Mouse (Mus musculus) NIH3T3 (cell line): ENCODE results near the gene Ccdc184.
A peak's percentile ranks its signal among the peaks of the same experiment; 100 is the strongest.

Experiments
- DNase-seq: peaks from one replicate; pipeline ENCODE4 v3.0.0-alpha.2; 2012; ENCODE audit warnings: low read depth

Ccdc184 gene

DNA sequence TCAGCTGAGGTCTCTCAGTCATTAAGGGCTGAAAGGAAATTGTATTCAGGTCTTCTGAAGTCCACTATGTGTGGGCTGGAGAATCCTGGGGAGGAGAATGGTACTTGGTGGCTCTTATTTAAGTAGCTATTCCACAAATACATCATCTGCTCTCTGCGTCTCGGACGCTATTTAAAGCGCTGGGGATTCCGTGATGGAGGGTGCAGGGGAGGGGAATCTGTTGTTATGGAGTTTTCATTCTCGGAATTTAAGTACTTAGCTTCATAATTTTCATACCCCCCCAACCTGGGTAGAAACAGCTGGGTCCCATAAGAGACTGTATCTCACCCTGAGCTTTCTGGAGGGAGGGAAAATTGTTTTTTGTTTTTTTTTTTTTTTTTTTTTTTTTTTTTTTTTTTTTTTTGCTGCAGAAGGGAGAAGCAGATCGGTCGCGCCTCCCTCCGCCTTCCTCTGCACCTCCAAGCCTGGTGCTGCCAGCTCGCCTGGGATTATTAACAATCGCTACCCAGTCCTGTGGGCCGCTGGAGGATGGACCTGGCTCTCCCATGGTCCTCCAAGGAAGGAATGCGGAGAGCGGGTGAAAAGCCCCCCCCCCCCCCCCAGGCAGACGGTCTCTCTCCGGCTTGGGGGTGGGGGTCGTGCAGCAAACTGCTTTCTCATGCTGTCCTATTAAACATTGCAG is at the start of gene Ccdc184:
Gene Ccdc184 (plus strand): TSS at position 196 of the 682 bp plus-strand sequence.
- DNase-seq = no peak

DNA sequence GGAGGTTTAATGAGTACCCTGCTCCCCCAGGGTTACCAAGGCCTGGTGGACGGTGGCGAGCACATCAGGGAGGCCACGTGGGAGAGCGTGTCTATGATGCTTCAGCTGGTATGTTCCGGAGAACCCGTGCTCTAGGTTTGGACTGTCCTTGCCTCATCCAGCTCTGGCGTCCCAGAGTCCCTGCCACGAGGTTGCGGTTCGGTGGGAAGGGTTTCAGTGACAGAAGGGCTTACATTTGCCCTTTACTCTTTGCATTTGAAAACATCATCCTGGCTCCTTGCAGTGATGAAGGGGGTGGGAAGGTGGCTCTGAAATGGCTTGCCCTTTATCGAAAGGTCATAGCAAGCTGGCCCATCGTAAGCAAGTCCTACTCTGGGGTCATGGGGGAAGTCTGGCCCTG is 47.6 kb upstream of the Ccdc184 start:
- no peak for DNase-seq

DNA sequence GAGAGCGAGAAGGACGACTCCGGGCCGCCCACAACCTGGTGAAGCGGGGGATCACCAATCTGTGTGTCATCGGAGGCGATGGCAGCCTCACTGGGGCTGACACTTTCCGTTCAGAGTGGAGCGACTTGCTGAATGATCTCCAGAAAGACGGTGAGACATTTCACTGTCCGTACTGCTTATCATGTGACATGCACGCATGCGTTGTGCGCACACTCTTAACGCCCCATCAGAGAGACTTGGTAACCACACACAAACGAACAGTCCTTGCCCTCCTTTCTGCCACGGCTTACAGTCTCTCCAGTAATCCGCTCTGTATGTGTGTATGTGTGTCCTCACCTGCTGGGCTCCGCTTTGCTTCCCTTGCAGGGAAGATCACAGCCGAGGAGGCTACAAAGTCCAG is 46.1 kb upstream of the Ccdc184 start:
- DNase-seq = no peak

DNA sequence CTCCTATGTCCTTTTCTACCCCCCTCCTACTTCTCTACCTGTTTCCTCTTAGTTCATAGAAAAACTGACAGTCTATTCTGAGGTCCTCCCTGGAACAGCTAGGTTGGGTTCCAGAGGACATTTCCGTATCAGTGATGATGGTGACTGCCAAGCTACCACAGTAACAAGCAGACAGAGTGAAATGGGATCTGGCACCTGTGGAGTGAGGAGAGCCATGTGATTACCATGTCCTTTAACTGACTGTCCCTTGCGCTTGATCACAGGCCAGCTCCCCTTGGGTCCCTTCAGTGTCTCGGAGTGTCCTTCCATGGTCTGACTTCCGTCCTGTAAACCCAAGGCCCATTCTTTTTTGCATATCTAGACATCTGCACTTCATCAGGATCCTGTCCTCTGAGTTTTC is 36.0 kb upstream of the Ccdc184 start:
- no peak for DNase-seq

DNA sequence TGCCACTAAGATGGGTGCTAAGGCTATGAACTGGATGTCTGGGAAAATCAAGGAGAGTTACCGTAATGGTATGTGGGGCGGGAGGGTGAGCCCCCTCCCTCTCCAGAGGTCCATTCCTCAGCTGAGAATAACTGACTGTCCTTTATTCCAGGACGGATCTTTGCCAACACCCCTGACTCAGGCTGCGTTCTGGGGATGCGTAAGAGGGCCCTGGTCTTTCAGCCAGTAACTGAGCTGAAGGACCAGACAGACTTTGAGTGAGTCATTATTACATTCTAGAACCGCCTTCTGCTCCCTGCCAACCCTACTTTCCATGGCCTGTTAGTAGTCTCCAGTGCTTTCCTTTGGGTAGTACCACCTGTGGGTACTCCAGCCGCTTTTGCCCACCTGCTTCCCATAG is 35.5 kb upstream of the Ccdc184 start:
- peak; percentile 83 for DNase-seq

DNA sequence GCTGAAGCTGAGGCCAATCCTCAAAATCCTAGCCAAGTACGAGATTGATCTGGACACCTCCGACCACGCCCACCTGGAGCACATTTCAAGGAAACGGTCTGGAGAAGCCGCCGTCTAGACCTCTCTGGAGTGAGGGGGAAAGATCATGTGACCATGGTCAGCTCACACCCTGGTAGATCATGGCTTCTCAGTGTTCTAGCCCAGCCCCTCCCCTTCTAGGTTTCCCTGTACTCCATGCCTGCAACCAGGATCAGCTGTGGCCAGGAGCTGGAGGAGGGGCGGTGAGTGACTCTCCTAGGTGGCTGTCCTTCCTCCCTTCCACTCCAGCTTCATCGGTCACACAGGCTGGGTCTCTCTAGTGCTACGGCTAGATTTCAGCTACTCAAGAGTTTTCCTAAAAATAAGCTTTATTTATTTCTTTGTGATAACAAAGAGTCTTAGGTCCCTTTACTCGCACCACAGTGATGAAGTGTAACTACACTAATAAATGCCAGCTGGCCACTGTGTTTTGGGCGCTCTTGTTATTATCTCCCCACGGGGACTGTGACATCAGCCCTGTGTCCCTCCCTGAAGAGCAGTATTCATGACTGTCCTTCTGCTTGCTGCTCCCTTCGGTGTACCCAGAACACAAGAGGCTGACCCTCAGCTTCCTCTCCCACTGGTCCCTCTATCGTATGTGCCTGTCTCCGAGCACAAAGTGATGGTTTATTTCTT is 34.9 kb upstream of the Ccdc184 start:
- peak; percentile 15 for DNase-seq

DNA sequence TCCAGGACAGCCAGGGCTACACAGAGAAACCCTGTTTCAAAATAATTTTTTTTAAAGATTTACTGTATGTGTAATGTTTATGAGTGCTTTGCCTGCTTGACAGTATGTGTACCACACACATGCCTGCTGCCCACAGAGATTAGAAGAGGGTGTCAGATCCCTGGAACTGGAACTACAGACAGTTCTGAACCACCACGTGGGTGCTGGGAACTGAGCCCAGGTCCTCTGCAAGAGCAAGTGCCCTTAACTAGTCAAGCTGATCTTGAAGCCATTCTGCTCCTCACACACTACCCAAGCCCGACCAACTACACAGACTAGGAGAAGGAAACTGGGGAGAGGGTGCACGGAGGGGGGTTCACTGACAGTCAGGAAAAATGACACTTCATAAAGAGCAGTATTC is 33.5 kb upstream of the Ccdc184 start:
- DNase-seq = no peak

DNA sequence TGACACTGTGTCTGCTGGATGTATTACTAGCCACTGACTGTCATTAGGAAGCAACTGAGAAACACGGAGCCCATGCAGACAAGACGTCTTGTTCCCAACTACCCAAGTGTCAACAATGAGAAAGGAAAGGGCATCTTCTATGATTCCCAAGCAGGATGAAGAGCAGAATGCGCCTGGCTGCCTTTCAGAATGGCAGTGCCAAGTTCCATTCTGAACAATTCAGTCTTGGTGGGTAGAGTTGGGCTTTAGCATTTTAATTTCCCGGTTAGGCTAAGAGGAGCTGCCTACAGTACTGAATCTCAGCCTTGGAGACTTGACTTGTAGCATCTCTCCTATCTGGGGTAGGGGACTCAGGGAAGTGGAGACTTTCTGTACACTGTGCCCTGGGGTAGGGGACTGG is 32.9 kb upstream of the Ccdc184 start:
- no peak for DNase-seq

DNA sequence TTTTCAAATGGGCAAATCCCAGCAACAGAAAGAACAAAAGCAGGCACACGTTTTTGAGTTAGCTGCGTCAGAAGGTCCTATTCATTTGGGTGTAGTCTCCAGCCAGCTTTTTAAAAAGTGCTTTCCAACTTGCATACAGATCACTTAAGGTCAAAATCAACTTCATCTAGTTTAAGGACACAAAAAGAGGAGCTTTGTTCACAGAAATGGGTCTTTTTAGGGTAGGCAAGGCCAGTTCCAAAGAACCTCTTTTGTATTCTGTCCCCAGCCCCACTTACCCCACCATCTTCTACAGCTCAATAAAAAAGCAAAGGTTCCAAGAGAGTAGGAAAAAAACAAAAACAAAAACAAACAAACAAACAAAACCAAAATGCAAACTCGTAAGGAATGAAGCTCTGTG is 32.3 kb upstream of the Ccdc184 start:
- no peak for DNase-seq

DNA sequence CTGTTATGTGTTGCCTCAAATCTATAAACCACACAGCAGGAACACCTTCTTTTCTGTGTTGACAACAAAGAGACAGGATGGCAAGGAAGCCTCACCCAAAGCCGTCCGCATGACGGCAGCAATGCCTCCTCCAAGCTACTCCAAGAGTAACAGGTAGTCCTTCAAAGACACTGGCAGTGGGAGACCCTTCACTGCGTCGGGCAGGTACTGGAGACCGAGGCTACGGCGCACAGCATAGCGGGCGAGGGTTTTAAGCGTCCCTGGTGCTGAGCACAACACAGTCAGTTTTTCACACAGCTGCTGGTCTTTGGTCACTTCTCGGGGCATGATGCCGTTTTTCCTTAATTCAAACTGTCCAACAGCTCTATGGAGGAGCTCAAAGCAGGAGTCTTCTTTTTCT is 31.3 kb upstream of the Ccdc184 start:
- DNase-seq = no peak

DNA sequence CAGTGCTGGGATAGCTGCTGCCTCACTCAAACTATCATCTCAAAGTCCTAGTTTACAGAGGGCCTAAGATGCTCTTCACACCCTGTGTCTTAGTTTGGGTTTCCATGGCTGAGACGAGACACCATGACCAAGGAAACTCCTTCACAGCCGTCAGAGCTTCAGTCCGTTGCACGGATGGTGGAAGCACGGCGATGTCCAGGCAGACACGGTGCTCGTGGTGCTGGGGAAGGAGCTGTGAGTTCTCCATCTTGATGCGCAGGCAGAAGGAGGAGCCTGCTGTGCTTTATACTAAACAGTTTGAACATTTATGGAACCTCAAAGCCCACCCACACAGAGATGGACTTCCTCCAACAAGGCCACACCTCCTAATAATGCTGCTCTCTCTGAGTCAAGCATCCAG is 30.1 kb upstream of the Ccdc184 start:
- DNase-seq = no peak

DNA sequence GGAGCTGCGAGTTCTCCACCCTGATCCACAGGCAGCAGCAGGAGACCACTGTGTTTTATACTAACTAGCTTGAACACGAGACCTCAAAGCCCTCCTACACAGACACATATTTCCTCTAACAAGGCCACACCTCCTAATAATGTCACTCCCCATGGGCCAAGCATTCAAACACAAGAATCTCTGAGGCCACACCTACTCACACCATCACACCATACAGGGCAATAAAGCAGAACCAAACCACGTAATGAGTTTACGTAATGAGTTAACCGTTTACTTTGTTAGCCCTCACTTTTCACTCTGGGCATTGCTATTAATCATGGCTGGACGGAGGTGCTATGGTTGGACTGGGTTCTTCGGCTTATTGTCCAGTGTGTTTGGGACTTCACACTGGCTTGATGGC is 27.2 kb upstream of the Ccdc184 start:
- DNase-seq = no peak

DNA sequence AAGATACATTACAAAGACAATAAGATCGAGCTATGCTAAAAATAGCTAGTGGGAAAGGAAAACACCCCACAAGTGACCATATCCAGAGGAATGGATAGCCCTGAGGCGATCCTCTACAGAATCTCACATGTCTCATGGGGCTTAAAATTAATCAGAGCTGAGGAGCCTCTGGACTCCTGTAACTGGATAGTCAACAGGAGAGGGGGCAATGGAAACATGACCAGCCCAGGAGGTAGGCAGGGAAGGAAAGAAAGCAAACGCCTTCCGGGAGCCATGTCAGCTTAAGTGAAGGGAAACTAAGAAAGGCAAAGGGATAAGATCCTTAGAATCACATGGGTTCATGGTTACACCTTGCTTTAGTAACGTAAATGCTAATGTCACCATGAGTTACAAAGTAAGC is 26.1 kb upstream of the Ccdc184 start:
- no peak for DNase-seq

DNA sequence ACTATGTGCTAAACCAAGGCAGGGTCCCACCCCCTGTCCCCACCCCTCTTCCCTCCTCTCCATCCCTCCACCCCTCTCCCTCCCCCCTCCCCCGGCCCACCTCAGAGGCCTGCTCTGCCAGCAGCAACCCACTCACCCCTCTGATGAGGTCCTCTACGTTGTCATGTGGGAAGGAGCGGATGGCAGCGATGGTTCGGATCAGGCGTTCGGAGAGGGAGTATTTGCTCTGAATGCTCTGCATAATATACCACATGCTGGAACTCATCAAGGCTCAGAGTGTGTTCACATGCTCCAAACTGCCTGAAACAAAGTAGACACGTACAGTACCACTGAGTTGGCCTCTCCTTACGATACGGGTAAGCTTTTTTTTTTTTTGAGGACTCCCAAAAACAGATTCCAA is 24.4 kb upstream of the Ccdc184 start:
- DNase-seq = no peak

DNA sequence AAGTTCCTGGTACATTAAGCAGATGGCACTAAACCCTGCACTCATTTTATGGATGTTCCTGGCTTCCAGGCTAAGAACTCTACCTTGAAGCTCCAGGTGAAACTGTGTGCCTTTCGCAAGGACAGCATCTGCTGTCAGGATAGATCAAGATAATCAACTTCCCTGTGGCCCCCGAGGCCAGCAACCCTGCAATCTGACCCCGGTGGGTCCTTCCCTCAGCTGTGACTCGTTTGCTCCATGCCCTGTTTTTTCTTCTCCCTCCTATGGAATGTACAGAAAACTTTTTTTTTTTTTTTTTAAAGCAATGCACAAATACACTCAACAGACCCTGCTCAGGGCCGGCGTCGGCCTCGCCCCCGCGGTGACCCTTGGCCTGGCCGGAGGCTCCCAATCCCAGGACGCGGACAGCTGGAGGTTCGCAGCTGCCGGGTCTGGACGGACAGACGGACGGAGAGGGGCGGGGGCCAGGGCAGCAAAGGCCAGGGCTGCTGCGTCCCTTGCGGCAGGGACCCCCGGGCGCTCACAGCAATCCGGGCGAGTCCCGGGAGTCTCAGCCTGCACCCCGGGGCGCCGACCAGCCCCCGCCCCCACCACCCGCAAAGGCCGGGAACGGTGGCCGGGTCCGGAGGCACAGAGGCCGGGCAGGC is 22.0 kb upstream of the Ccdc184 start:
- no peak for DNase-seq

DNA sequence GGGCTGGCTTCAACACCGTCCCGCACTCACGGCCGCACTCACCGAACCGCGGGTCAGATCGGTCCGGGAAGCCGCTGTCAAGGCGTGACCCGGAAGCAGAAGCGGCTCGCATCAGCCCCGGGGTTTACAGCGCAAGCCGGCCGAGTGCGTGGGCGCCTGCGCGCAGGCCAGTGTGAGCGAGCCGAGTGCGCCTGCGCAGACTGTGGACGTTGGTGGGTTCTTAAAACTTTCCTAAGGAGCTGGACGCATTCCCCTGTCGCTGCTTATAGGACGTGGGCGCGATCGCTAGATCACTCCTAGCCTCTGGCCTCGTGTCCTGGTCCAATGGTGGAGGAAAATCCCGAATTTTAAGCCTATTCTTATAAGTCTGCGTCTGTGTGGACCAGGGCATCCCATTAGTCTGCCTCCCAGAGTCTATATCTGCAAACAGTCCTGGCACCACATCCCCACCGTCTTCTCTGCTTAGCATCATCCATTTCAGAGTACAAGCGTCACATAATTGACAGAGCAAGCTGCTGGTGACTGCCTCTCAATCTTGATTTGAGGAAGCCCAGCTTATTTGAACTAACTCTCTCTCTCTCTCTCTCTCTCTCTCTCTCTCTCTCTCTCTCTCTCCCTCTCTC is 21.3 kb upstream of the Ccdc184 start:
- peak; percentile 98 for DNase-seq

DNA sequence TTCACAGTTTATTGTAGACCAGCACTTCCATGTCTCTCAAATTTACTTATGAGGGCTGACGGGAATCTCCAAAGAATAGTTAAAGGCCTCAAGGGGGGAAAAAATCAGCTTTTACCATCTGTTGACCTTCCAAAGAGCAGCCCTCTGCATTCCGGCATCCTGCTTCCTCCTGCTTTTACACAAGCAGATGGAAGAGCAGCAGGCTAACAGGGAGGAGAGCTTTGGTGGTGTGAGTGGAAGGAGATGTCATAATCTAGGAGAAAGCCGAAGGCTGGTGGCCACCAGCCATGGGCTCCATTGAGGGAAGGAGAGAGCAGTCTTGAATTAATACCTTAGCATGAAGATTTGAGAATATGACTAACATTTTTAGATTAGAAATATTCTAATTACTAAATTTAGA is 18.6 kb upstream of the Ccdc184 start:
- no peak for DNase-seq

DNA sequence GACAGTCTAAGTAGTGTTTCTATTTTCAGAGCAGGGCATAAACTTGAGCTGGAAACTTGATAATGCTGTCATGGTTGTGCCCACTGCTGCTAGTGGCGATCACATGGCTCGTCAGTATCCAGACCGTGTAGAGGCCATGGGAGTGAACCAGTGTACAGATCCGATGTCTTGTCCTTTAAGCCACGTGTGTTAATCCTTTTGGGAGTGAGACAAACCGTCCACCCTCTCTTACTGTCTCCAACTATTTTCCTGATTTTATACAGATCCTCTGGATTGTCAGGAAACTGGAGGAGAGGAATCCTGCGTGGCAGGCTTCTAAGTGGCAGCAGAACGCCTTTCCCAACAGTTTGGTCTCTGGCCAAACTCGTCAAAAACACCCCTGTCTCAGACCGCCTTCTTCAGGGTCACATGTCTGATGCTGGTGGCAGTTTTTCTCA is 17.8 kb upstream of the Ccdc184 start:
- no peak for DNase-seq

DNA sequence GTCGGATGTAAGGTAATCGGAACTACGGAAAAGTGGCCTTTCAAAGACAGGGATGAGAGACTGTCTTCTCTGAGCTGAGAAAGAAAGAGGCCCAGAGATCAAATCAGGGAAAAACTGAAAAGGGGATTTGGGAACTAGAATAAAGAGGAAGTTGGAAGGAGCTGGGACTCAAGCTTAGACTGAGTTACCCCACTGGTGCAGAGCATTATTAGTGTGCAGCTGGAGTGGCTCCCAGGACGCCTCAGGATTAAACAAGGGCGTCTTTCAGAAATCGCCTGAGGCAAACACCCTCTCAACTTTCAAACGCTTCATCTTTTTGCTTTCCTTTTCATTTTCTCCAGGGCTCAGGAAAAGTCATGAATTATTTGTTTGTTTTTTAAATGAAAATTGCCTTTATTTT is 14.0 kb upstream of the Ccdc184 start:
- DNase-seq = peak; percentile 39

DNA sequence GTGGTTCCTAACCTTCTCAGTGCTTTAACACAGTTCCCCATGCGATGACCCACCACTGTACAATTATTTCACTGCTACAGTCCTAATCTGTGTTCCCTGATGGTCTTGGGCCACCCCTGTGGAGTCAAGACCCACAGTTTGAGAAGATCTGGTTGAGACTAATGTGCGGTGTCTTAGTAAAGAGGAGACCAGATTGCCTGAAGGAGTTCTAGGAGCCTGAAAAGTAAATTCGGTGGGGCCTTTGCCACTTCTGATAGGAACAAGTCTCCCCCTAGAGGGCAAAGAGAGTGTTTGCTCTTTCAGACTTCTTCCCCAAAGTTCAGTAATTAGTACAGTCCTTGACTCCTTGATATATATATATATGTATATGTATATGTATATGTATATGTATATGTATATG is 13.3 kb upstream of the Ccdc184 start:
- DNase-seq = peak; percentile 82

DNA sequence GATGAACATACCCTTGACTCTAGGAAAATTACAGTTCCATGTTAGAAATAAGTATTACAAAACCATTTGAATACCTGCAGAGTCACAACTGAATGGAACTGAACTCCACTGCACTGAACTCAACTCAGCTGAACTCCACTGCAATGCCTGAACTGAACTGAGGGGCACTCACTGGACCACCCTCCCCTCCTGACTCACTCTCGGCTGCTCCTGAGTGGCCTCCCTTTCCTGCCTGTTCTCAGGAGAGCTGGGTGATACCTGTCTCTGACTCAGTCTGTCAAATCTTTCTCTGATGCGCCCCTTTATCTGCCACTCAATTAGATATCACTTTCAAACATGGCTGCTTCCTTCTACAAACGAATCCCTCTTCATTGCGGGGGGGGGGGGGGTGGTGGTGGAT is 12.8 kb upstream of the Ccdc184 start:
- no peak for DNase-seq

DNA sequence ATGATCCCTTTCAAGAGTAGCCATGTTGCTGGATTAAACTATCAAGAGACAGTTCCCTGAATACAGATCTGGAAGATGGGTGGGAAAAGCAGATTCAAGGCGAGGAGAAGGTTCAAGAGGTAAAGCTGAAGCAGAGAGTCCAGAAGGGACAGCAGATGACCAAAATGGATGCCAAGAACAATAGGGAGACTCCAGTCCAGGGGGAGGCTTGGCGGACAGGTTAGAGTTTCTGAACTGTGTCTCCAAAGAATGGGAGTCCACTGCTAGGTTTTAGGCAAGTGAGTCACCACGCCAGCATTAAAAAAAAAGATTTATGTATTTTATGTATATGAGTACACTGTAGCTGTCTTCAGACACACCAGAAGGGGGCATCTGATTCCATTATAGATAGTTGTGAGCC is 12.3 kb upstream of the Ccdc184 start:
- DNase-seq = no peak

DNA sequence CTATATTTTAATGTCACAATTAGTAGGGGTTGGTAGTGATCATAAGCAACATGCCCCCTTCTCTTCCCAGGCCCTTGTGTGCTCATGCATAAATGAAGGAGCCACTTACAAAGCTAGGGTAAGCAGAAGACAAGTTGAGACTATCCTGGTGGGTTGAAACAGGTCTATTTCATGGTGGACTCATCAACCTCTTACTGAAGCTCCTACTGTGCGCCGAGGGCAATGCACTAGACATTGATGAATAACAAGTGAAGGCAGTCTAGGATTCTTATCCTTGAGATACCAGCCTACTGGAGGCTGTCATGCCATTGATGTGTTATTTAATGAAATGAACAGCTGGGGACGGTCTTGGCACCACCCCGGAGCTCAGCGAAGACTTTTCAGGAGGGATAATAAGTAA is 11.7 kb upstream of the Ccdc184 start:
- DNase-seq = no peak
